Mouse (Mus musculus): ENCODE measurements at regions not wholly inside any gene's neighbourhood (a gene's known extent, or its start where the extent isn't known, plus 50 kb on each side); places are given as distances from the start of the nearest gene placed in this dataset.

- TF ChIP-seq POLR2A (IDR thresholded peaks at IDR 0.05; ENCODE audit: insufficient read depth, low read depth, low read length) (no peak), EP300 (IDR thresholded peaks at IDR 0.05; ENCODE audit: insufficient read depth, low read depth, low read length) (no peak), CTCF (IDR thresholded peaks at IDR 0.05) (no peak)
Measured at GRCm38 (mm10) chr3:101708821-101709220, 104.3 kb upstream of the Atp1a1 start.
